Comparison of ENCODE assay signal across 8 mouse cellular contexts in genomic region chr2:11706746-11707065, GRCm38 (mm10). TPM values are rescaled to one million over a fixed set of nuclear protein-coding genes. Genes with fewer than 3 reads are reported as not detected.
DNase-seq lines count a peak whose midpoint lies in the region; ATAC-seq and TF ChIP-seq lines count a peak whose summit lies in the region.

No protein-coding gene starts in this region.

- no peak for ATAC-seq in hindbrain, postnatal 0 days

- H3K4me3 ChIP-seq in hindbrain, postnatal 0 days (ENCODE audit: low read length) = peak overlapping the region; percentile 58; the same call in 1 of the 2 replicates

- no peaks in the 10 kb centered on the region for H3K36me3 ChIP-seq in hindbrain, postnatal 0 days (ENCODE audit: insufficient read depth, low read length)

- peak; percentile 10 for DNase-seq in embryo, embryonic 10 days (ENCODE audit: low spot score)
- no peak for DNase-seq in embryo, embryonic 10.5 days (ENCODE audit: low spot score)
- peak; percentile 39 for DNase-seq in right cerebral cortex, adult 18-20 months
- no peak for DNase-seq in right cerebral cortex, postnatal 4 days
- DNase-seq in hindbrain, postnatal 0 days (ENCODE audit: low spot score) = no peak
- peak; percentile 15 for DNase-seq in naive thymus-derived CD4-positive, alpha-beta T cell, adult 2 months (ENCODE audit: low read depth)
- no peak for DNase-seq in spleen, postnatal 10 days (ENCODE audit: low spot score in 2 of 2)
- DNase-seq in cerebellum, adult 9-10 months = no peak

- no peak overlapping the region for H3K27ac ChIP-seq in hindbrain, postnatal 0 days

- H3K4me2 ChIP-seq in hindbrain, postnatal 0 days (ENCODE audit: low read depth, low read length) = peak overlapping the region; percentile 98

- no peak overlapping the region for H3K9ac ChIP-seq in hindbrain, postnatal 0 days (replicated peaks; ENCODE audit: low read length)

- WGBS in hindbrain, postnatal 0 days = 48% methylated on average over 6 of the region's 6 CpGs

- peaks cover 7% of the 10 kb centered on the region; the same call in 1 of the 2 replicates for H3K27me3 ChIP-seq in hindbrain, postnatal 0 days (ENCODE audit: insufficient read depth, low read length)

- H3K9me3 ChIP-seq in hindbrain, postnatal 0 days (ENCODE audit: low read length) = no peaks in the 10 kb centered on the region

- no peak for TF ChIP-seq CTCF in hindbrain, postnatal 0 days (IDR thresholded peaks at IDR 0.05; ENCODE audit: low read depth)

- peaks cover 12% of the 10 kb centered on the region for H3K4me1 ChIP-seq in hindbrain, postnatal 0 days (ENCODE audit: insufficient read depth, low read length)

RNA-seq across cellular contexts. Expression of gene Il15ra, which starts 1.6 kb away (rescaled TPM):
- 0.47 and 1.1 TPM in 2 replicates for total RNA-seq in hindbrain, postnatal 0 days (2014; rRNA removed)
- 2.0 and 2.5 TPM in 2 replicates for polyA plus RNA-seq in hindbrain, postnatal 0 days (2015; fragmentation: Nextera tagmentation; extraction: Ambion mirVana)

Comparison
In these comparisons a context has a peak if more than half of its experiments do, and no peak if none do; other contexts are left out.
1. DNase-seq: peak in embryo, embryonic 10 days (single experiment), right cerebral cortex, adult 18-20 months (single experiment) and naive thymus-derived CD4-positive, alpha-beta T cell, adult 2 months (single experiment); none in embryo, embryonic 10.5 days (single experiment), right cerebral cortex, postnatal 4 days (single experiment), hindbrain, postnatal 0 days (single experiment), spleen, postnatal 10 days (0 of 2) and cerebellum, adult 9-10 months (single experiment).